12 mouse cellular contexts compared by ENCODE assay signal in genomic region chr11:97535308-97535630, GRCm38 (mm10). TPM values are rescaled to one million over a fixed set of nuclear protein-coding genes. Genes with fewer than 3 reads are reported as not detected.
DNase-seq lines count a peak whose midpoint lies in the region; ATAC-seq and TF ChIP-seq lines count a peak whose summit lies in the region.
"Had no signal": no experiment of that assay in that cellular context is flagged by ENCODE, and none has a peak within 500 bp of the region (broad histone marks: within the 10 kb centered on the region; RNA-seq: fewer than 3 reads in every experiment).

No protein-coding gene starts in this region.

- no peak overlapping the region for H3K9ac ChIP-seq in liver, embryonic 12.5 days
- no peak overlapping the region for H3K9ac ChIP-seq in liver, postnatal 0 days (replicated peaks)
- no peak overlapping the region for H3K9ac ChIP-seq in embryonic facial prominence, embryonic 15.5 days
- H3K9ac ChIP-seq in limb, embryonic 15.5 days: no peak overlapping the region

- H3K27me3 ChIP-seq in heart, embryonic 10.5 days (ENCODE audit: insufficient read depth, poor library complexity, severe bottlenecking): peaks cover 100% of the 10 kb centered on the region
- H3K27me3 ChIP-seq in liver, embryonic 12.5 days (replicated peaks): peaks cover 99% of the 10 kb centered on the region
- peaks cover 79% of the 10 kb centered on the region for H3K27me3 ChIP-seq in liver, postnatal 0 days (ENCODE audit: insufficient read depth, low read length)
- H3K27me3 ChIP-seq in embryonic facial prominence, embryonic 15.5 days: peaks cover 75% of the 10 kb centered on the region
- H3K27me3 ChIP-seq in limb, embryonic 15.5 days: peaks cover 91% of the 10 kb centered on the region

- ATAC-seq in liver, embryonic 12.5 days: no peak
- no peak for ATAC-seq in liver, postnatal 0 days
- ATAC-seq in embryonic facial prominence, embryonic 15.5 days (ENCODE audit: insufficient number of reproducible peaks, low FRiP score, low TSS enrichment, low read depth): no peak
- ATAC-seq in limb, embryonic 15.5 days (ENCODE audit: insufficient number of reproducible peaks, low FRiP score, low TSS enrichment, low read depth): no peak
- ATAC-seq: midbrain, embryonic 15.5 days had no signal

- no peaks in the 10 kb centered on the region for H3K36me3 ChIP-seq in heart, embryonic 10.5 days
- H3K36me3 ChIP-seq in liver, embryonic 12.5 days: no peaks in the 10 kb centered on the region
- no peaks in the 10 kb centered on the region for H3K36me3 ChIP-seq in liver, postnatal 0 days (replicated peaks; ENCODE audit: insufficient read depth, low read length)
- no peaks in the 10 kb centered on the region for H3K36me3 ChIP-seq in embryonic facial prominence, embryonic 15.5 days
- H3K36me3 ChIP-seq in limb, embryonic 15.5 days: no peaks in the 10 kb centered on the region
- H3K36me3 ChIP-seq: midbrain, embryonic 15.5 days had no signal

- TF ChIP-seq EP300 in liver, postnatal 0 days (IDR thresholded peaks at IDR 0.05; ENCODE audit: low read depth): no peak

- DNase-seq in heart, embryonic 10.5 days (ENCODE audit: low spot score): no peak
- DNase-seq in heart, postnatal 14 days: no peak
- DNase-seq in liver, postnatal 0 days: no peak
- DNase-seq in c-Kit-positive CD71-positive TER-119-positive erythroid progenitor cells, embryonic 14.5 days (ENCODE audit: low spot score): no peak
- DNase-seq in Muller cell, postnatal 12 days (ENCODE audit: inconsistent ontology term): no peak
- DNase-seq: layer of hippocampus, adult 9-11 months had no signal

- WGBS in heart, embryonic 10.5 days: 18% methylated on average over 5 of the region's 5 CpGs
- 21% methylated on average over 5 of the region's 5 CpGs for WGBS in liver, embryonic 12.5 days (ENCODE audit: insufficient replicate concordance)
- 16% methylated on average over 5 of the region's 5 CpGs for WGBS in liver, postnatal 0 days (ENCODE audit: insufficient replicate concordance)
- 19% methylated on average over 5 of the region's 5 CpGs for WGBS in embryonic facial prominence, embryonic 15.5 days
- 25% methylated on average over 5 of the region's 5 CpGs for WGBS in limb, embryonic 15.5 days

- intact Hi-C loops in heart, postnatal 14 days (cut with DNase I): no loop called here

- no peak for TF ChIP-seq CTCF in liver, postnatal 0 days (IDR thresholded peaks at IDR 0.05; ENCODE audit: low read depth)

- H3K4me2 ChIP-seq in liver, embryonic 12.5 days: peak overlapping the region; percentile 42; the same call in 1 of the 2 replicates
- H3K4me2 ChIP-seq in liver, postnatal 0 days (ENCODE audit: low read depth, low read length): no peak overlapping the region
- no peak overlapping the region for H3K4me2 ChIP-seq in embryonic facial prominence, embryonic 15.5 days (replicated peaks)
- peak overlapping the region; percentile 47 for H3K4me2 ChIP-seq in limb, embryonic 15.5 days

- peaks cover 47% of the 10 kb centered on the region for H3K4me1 ChIP-seq in heart, embryonic 10.5 days
- peaks cover 40% of the 10 kb centered on the region for H3K4me1 ChIP-seq in liver, embryonic 12.5 days
- H3K4me1 ChIP-seq in liver, postnatal 0 days (ENCODE audit: insufficient read depth): peaks cover 19% of the 10 kb centered on the region
- H3K4me1 ChIP-seq in embryonic facial prominence, embryonic 15.5 days: peaks cover 47% of the 10 kb centered on the region
- peaks cover 48% of the 10 kb centered on the region for H3K4me1 ChIP-seq in limb, embryonic 15.5 days

- H3K9me3 ChIP-seq in heart, embryonic 10.5 days: no peaks in the 10 kb centered on the region
- no peaks in the 10 kb centered on the region for H3K9me3 ChIP-seq in liver, embryonic 12.5 days (replicated peaks)
- no peaks in the 10 kb centered on the region for H3K9me3 ChIP-seq in liver, postnatal 0 days (ENCODE audit: low read length)
- no peaks in the 10 kb centered on the region for H3K9me3 ChIP-seq in embryonic facial prominence, embryonic 15.5 days (replicated peaks)
- H3K9me3 ChIP-seq in limb, embryonic 15.5 days: no peaks in the 10 kb centered on the region
- H3K9me3 ChIP-seq: midbrain, embryonic 15.5 days had no signal

- no peak overlapping the region for H3K27ac ChIP-seq in heart, embryonic 10.5 days
- no peak overlapping the region for H3K27ac ChIP-seq in liver, embryonic 12.5 days
- no peak overlapping the region for H3K27ac ChIP-seq in liver, postnatal 0 days (ENCODE audit: low read depth)
- H3K27ac ChIP-seq in embryonic facial prominence, embryonic 15.5 days (replicated peaks): no peak overlapping the region
- H3K27ac ChIP-seq in limb, embryonic 15.5 days: no peak overlapping the region
- H3K27ac ChIP-seq: midbrain, embryonic 15.5 days had no signal

- H3K4me3 ChIP-seq in heart, embryonic 10.5 days: peak overlapping the region; percentile 51; the same call in 1 of the 2 replicates
- H3K4me3 ChIP-seq in liver, embryonic 12.5 days: no peak overlapping the region
- H3K4me3 ChIP-seq in liver, postnatal 0 days (ENCODE audit: low read depth, low read length): no peak overlapping the region
- peak overlapping the region; percentile 25 for H3K4me3 ChIP-seq in embryonic facial prominence, embryonic 15.5 days (replicated peaks)
- H3K4me3 ChIP-seq in limb, embryonic 15.5 days: peak overlapping the region; percentile 31; the same call in 1 of the 2 replicates

RNA-seq across cellular contexts. Expression of gene 4933428G20Rik, which starts 35.1 kb away (rescaled TPM):
- polyA plus RNA-seq in heart, embryonic 10.5 days (2016; fragmentation: Nextera tagmentation; extraction: Ambion mirVana): 1.3 TPM in 2 replicates
- total RNA-seq in heart, postnatal 14 days (2021): not detected
- polyA plus RNA-seq in liver, embryonic 12.5 days (2016; fragmentation: Nextera tagmentation; extraction: Ambion mirVana): 1.3 and 1.4 TPM in 2 replicates
- 0.20 and 0.25 TPM in 2 replicates for polyA plus RNA-seq in liver, postnatal 0 days (2015; fragmentation: Nextera tagmentation; extraction: Ambion mirVana)
- polyA plus RNA-seq in embryonic facial prominence, embryonic 15.5 days (2015; fragmentation: Nextera tagmentation; extraction: Ambion mirVana): 1.4 and 1.7 TPM in 2 replicates
- polyA plus RNA-seq in limb, embryonic 15.5 days (2015; fragmentation: Nextera tagmentation; extraction: Ambion mirVana): 0.93 and 1.1 TPM in 2 replicates
- total RNA-seq: common myeloid progenitor, adult 5-6 weeks had no signal

RNA-seq across cellular contexts. Expression of gene Srcin1, which starts 40.7 kb away (rescaled TPM):
- 0.05 and 0.14 TPM in 2 replicates for polyA plus RNA-seq in heart, embryonic 10.5 days (2016; fragmentation: Nextera tagmentation; extraction: Ambion mirVana)
- under 1 TPM; 0.29 to 0.34 TPM for total RNA-seq in heart, postnatal 14 days (2021)
- 0.01 and 0.10 TPM in 2 replicates for polyA plus RNA-seq in liver, embryonic 12.5 days (2016; fragmentation: Nextera tagmentation; extraction: Ambion mirVana)
- 0.02 and 0.05 TPM in 2 replicates for polyA plus RNA-seq in liver, postnatal 0 days (2015; fragmentation: Nextera tagmentation; extraction: Ambion mirVana)
- polyA plus RNA-seq in embryonic facial prominence, embryonic 15.5 days (2015; fragmentation: Nextera tagmentation; extraction: Ambion mirVana): 2.0 and 2.2 TPM in 2 replicates
- 0.89 and 0.92 TPM in 2 replicates for polyA plus RNA-seq in limb, embryonic 15.5 days (2015; fragmentation: Nextera tagmentation; extraction: Ambion mirVana)
- total RNA-seq: common myeloid progenitor, adult 5-6 weeks had no signal
- polyA plus RNA-seq: liver, embryonic 16.5 days had no signal

Comparison
In these comparisons a context has a peak if more than half of its experiments do, and no peak if none do; other contexts are left out.
1. H3K4me2 ChIP-seq: peak in liver, embryonic 12.5 days (single experiment) and limb, embryonic 15.5 days (single experiment); none in liver, postnatal 0 days (single experiment) and embryonic facial prominence, embryonic 15.5 days (single experiment).
2. H3K4me3 ChIP-seq: peak in heart, embryonic 10.5 days (single experiment), embryonic facial prominence, embryonic 15.5 days (single experiment) and limb, embryonic 15.5 days (single experiment); none in liver, embryonic 12.5 days (single experiment) and liver, postnatal 0 days (single experiment).